Mouse (Mus musculus) activated CD4-positive, CD25-positive, alpha-beta regulatory T cell, adult 4 months (primary cell): ENCODE measurements around the gene Klf7. TPM values are rescaled to one million over a fixed set of nuclear protein-coding genes. Genes with fewer than 3 reads are reported as not detected.

ENCODE experiments used
- ATAC-seq: one replicate; pipeline ENCODE4 v1.8.0; 2017
- polyA plus RNA-seq, 2 experiments: library from polyadenylated mRNA; unstranded; fragments of 100-300 nt; shearing (Covaris generic); gene quantifications; one replicate each; pipeline ENCODE4 v1.2.1; 2017

Gene Klf7
- polyA plus RNA-seq, 2 experiments from 2014 or later = 18.6 to 19.1 TPM

DNA sequence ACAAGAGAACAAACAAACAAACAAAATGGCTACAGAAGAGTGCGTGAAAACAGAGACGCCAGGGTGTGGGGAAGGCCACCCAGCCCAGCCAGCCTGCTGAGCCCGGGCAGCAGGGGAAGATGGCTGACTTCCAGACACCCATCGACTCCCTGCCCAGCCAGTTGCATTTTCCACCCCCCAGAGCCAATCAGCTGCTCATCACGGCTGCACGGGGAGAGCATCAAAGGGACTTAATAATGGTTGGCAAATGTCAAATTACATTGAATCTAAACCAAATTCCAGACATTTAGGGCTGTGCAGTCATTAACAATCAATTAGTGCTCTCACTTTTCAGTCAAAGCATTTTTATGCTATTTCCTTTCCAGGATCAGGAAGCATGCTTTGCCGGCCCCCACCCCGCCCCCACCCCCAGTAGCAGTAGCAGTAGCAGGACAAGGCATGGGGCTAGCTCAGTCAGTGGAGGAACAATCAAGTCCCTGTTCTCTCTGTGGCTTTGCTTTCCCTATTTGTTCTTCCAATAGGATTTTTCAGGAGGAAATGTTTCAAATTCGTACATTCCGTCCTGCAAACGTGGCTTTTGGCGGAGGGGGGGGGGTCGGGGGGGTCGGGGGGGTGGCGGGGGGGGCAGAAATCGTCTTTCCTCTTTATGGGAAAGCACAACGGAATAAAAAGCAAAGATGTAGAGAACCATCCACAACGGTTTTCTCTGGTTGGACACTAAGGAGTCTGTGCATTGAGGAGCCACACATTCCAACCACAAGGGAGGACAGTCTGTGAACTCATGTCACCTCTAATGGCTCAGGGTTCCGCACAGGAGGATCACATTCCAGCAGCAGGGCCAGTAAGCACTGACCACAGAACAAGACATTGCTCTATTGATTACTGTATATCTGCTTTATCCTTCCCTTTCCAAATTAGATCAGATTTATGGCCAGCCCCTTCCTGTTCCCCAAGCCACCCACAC, 101.1 kb downstream of the Klf7 start:
- ATAC-seq = no peak

GRCm38 (mm10) chr1:64019127-64019635, 102.9 kb downstream of the Klf7 start:
- no peak for ATAC-seq

DNA sequence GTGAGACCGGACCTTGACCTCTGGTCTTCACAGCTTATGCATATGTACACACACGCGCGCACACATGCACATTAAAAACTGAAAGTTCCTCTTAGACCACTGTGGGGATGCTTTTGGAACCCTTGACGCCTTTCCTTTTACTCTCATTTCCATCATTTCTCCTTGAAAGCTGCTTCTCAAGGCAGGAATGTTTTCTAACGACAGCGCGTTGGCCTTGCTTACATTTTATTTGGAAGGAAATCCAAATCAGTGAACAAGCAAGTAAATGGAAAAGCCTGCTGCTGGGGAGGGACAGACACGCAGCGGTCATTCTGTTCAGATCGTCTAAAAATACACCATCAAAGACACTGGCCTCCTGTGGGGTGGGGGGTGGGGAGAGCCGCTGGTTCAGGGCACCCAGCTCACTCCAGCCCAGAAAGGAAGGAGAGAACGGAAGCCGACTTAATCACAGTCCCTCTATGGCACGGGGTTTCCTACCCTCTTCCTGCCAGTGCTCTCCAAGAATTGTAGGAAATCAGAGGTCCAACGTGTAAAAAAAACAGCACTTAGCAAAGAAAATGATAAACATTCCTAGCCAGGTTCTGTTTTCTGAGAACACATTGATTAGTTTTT, 103.5 kb downstream of the Klf7 start:
- no peak for ATAC-seq

GRCm38 (mm10) chr1:64014091-64014490, 108.0 kb downstream of the Klf7 start:
- no peak for ATAC-seq

DNA sequence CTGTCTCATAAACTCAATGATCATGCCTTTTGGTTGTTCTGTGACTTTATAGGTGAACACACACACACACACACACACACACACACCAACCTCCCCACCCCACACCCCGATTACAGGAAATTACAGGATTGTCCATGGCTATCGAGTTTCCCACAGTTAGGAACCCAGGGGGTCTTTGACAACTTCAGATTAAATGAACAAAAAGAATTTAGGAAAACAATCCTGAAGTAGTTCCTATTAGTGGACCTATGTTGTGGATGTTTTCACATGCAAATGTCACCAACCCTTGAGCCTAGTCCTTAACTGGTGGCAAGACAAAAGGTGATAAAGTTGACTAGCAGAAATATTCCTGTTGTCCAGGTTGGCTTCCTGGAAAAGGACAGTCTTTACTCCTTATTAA, 113.1 kb downstream of the Klf7 start:
- ATAC-seq = no peak

DNA sequence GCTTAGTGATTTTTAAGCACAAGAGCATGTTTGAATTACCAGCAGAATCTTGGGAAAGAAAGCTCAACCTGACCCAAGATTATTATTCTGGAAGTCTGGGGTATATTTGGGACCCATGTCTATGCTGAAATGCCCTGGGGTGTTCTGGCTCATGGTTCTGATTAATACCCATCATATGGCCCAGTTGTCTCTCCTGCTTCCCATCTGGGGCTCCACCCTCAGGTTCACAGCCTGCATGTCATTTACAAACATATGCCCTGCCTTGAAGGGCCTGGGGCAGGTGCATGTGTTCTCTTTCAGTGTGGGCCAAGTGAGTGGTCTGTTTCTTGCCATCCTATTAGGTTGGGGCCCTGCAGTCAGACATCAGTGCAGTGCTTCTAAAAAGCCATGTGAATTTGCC, 114.1 kb downstream of the Klf7 start:
- ATAC-seq = no peak

DNA sequence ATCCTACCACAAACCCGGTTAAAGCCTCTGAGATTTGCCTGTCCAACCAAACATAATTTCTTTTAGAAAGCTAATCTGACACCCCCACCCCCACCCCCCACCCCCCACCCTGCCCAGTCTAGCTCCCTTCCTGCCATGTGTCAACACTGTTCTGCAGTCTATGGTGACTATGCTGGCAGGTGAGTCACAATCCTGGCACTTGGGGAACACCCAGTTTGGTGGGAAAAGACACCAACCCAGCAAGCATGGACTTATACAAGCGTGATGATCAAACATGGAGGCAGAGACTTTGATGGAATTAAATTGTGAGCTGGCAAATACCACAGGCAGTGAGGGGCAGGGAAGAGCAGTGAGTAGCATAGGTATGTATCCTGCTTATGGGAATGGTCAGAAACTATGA, 116.9 kb downstream of the Klf7 start:
- ATAC-seq = no peak

GRCm38 (mm10) chr1:64003525-64004291, 118.4 kb downstream of the Klf7 start:
- no peak for ATAC-seq

- ATAC-seq = no peak
Measured at GRCm38 (mm10) chr1:64002036-64002435, 120.0 kb downstream of the Klf7 start.

GRCm38 (mm10) chr1:64000597-64000996, 121.5 kb downstream of the Klf7 start:
- ATAC-seq = peak; percentile 90

DNA sequence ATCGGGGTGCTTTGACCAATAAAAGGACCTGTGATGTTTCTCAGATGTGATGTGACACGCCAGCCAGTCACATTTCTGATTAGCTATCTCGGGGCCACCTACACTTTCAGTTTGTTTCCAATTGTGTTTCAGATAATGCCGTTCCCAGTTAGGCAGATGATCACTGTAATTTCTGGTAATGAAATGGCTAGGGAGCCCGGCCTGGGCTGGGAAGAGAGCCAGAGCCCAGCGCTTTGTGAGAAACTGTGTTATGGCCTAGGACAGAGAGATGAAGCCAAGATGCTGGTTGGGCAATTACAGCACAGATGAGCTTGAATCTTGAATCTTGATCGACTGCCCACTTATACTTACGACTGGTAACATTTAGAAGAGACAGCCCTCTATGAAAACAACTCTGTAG, 122.6 kb downstream of the Klf7 start:
- no peak for ATAC-seq

DNA sequence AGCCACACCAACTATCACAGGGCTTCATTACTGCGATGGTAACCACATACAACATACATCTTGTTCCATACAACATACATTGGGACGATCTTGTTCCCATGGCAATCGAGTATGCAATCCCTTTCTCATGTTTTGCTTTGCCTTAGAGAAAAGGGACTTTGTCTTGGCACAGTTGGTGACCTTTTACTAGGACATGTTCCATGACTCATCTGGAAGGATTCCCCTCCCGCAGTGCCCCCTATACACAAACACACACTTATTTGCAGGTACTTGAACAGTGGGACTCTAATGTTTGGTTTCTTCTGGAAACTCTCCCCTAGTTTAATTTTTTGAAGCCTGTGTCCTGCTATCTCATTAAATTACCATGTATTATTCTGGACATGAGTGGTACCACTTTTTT, 123.2 kb downstream of the Klf7 start:
- ATAC-seq = no peak

GRCm38 (mm10) chr1:63998139-63998538, 123.9 kb downstream of the Klf7 start:
- ATAC-seq = no peak

GRCm38 (mm10) chr1:63995828-63996227, 126.3 kb downstream of the Klf7 start:
- no peak for ATAC-seq

DNA sequence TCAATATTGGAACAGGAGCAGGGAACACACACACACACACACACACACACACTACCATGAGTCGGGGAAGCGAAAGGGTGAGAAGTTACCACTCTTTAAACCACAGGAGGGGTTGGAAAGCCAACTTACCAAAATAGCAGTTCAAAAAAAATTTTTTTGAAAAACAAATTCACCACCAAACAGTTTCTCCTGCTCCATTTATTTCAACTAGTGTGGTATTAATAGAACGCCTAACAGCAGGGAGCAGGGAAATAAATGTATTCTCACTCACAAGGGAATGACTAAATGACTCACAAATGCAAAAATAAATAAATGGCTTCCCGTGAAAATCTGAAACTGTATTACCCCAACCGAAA, 127.0 kb downstream of the Klf7 start:
- ATAC-seq = no peak

DNA sequence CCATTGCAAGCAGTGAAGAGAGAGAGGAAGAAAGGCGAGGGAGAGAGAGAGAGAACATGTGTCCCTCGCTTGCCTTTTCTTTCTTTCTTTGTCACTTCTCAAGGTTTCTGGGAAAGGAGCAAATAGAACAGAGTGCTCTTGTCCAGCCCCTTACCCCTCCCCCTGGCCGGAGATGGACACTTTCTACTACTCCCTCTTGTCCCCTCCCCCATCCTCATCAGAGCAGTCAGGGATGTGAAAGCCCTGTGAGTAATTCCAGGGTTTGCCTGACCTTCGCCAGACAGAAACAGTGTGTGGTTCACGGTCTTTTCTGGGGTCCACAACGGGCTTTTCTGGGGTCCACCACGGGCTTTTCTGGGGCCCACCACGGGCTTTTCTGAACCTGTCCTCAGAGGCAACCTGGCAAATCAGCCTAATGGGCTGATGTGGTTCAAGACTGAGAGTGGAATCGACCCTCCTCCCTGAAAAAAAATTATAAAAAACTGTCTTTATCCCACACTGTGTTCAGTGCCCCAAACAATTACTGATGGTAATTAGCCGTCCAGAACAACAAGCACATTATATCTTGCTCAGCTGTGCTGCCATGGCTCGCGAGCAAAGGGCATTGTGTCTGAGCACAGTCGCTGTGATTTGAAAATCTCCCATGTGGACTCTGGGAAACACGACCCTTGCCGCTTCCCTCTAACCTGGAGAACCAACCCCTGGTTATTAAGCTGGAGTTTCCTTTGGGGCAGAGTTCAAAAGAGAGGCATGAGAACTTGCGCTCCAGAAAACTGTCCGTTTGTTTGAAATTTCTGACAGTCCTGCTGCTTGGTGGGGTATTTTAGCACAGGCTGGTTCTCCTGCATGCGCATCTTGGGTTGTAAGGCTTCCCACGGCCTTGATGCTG, 127.6 kb downstream of the Klf7 start:
- ATAC-seq = no peak

DNA sequence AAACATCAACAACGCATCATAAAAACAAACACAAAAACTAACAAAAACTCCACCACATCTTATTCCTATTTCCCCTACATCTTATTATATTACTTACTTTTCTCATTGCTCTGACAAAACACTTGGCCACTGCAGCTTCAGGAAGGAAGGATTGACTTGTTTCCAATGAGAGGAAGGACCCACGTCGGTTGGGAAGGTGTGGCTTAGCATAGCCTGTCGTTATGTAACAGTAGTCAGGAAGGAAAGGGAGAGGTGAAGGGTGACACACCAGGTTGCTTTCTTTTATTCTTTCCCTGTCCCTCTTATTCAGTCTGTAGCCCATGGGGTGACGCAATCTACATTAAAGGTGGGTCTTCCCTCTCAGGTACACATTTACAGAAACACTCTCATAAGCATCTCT, 129.6 kb downstream of the Klf7 start:
- no peak for ATAC-seq

- ATAC-seq = no peak
Measured at GRCm38 (mm10) chr1:63990416-63990815, 131.7 kb downstream of the Klf7 start.

GRCm38 (mm10) chr1:63980733-63981132, 141.3 kb downstream of the Klf7 start:
- no peak for ATAC-seq
